Mouse (Mus musculus) cortical plate, adult 2 months (tissue): ENCODE data around the gene Vwa8. TPM values are rescaled to one million over a fixed set of nuclear protein-coding genes. Genes with fewer than 3 reads are reported as not detected.

Source experiments
- H3K27ac ChIP-seq: fragments of 200-500 bp; 2 replicates; pipeline ENCODE4 v1.5.1; 2012; ENCODE audit warnings: low read length, control low read depth, inconsistent platforms; ENCODE audit not compliant: insufficient read depth
- H3K4me1 ChIP-seq: fragments of 200-500 bp; 2 replicates; pipeline ENCODE4 v1.6.1; 2011; ENCODE audit warnings: low read length; ENCODE audit not compliant: control insufficient read depth, insufficient read depth
- H3K4me3 ChIP-seq: fragments of 200-500 bp; 2 replicates; pipeline ENCODE4 v1.5.1; 2011; ENCODE audit warnings: mild to moderate bottlenecking, low read length, control low read depth; ENCODE audit not compliant: insufficient read depth
- CTCF ChIP-seq: fragments of 200-500 bp; IDR thresholded peaks from 2 replicates; pipeline ENCODE4 v1.5.1; 2011; ENCODE audit warnings: mild to moderate bottlenecking, control low read depth, low read length; ENCODE audit not compliant: insufficient read depth; ENCODE audit errors: extremely low read depth
- POLR2A ChIP-seq: fragments of 200-500 bp; IDR thresholded peaks from 2 replicates; pipeline ENCODE4 v1.6.1; 2011; ENCODE audit warnings: mild to moderate bottlenecking, low read length, control low read depth; ENCODE audit not compliant: insufficient read depth; ENCODE audit errors: extremely low read depth
- polyA plus RNA-seq: library from polyadenylated mRNA; depleted of rRNA; stranded (reverse); fragments of >200 nt; gene quantifications from 2 replicates; pipeline ENCODE4 v1.2.3, GENCODE M21; 2012; rRNA removed

Gene Vwa8
- polyA plus RNA-seq, 1 experiment: 29.3 TPM

- H3K27ac ChIP-seq: no peak overlapping the region
- no peak overlapping the region for H3K4me3 ChIP-seq
- TF ChIP-seq POLR2A (no peak), CTCF (no peak)
- no peaks in the 10 kb centered on the region; the same call in 1 of the 2 replicates for H3K4me1 ChIP-seq
Measured at GRCm38 (mm10) chr14:79239402-79239801, 390.6 kb downstream of the Vwa8 start.

- Histone ChIP-seq H3K27ac (no peak overlapping the region), H3K4me1 (peaks cover 2% of the 10 kb centered on the region), H3K4me3 (no peak overlapping the region)
- no peak for TF ChIP-seq POLR2A
- TF ChIP-seq CTCF: no peak
Measured at GRCm38 (mm10) chr14:79241057-79241570, 392.3 kb downstream of the Vwa8 start.

DNA sequence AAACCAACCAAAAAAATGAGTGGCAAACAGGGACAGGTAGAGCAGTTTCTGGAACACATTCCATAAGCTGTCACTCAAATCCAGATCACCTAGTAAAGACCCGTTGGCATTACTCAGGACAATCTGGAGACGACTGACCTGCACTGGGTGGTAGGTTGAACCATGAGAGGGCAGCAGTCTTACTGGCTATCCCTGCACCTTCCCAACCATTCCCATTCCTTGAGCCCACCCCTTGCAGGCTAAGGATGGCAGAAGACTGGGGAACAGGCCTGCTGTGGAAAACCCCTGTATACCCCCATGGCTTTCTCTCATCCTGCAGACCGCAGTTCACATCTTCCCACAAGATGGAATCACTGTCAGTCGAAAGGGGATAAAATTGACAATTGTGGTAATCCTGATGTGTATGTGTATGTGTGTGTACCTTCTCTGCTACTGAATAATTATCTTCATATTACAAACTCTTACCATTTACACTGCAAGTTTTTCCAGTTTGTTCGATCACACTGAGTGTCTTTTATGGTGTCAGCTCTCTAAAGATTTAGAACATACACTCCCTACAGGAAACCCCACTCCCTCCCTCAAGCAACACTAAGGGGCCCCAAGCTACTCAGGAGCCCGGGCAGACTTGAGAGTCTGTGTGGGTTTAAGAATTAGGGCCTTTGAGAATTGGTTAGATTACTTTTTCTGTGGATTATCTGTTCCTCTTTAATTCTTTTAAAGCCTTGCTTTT, 393.0 kb downstream of the Vwa8 start:
- no peak overlapping the region for H3K4me3 ChIP-seq
- TF ChIP-seq POLR2A: no peak
- no peak for TF ChIP-seq CTCF

GRCm38 (mm10) chr14:79242386-79242720, 393.5 kb downstream of the Vwa8 start:
- TF ChIP-seq CTCF (no peak), POLR2A (no peak)
- no peak overlapping the region for H3K4me3 ChIP-seq
- peaks cover 2% of the 10 kb centered on the region for H3K4me1 ChIP-seq

More for the DNA sequence above, 393.0 kb downstream of the Vwa8 start:
- Histone ChIP-seq H3K4me1 (peaks cover 2% of the 10 kb centered on the region), H3K27ac (no peak overlapping the region)

DNA sequence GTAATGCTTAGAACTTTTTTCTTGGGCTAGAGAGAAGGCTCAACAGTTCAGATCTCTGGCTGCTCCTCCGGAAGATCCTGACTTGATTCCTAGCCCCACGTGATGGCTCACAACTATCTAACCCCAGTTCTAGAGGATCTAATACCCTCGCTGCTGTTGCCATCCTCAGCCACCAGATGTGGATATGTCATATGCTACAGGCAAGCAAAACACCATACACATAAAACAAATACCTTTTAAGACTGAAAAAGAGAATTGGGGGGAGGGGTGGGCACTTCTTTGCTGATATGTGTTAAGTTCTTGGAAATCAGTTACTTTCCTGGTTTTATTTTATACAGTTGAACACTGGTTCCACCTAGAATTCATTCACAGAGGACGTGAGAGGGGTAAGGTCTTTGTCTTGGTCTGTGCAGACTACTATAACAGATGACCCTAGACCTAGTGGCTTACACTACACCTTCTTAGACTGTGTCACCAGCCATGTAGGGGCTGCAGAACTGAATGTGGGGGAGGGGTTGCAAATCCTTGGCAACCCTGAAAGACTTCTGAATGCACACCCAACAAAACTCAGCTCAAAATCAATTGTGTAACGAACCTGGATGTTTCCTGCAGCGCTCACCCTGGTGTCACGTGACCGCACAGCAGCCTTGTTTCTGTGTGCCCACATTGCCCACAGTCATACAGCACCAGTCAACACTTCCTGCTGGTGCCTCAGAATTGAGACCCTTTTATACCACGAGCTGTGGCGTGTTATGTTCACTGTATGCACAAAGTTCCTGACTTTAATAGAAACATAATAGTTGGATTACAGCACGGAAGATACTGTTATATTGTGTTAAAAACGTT, 394.4 kb downstream of the Vwa8 start:
- Histone ChIP-seq H3K4me1 (peaks cover 2% of the 10 kb centered on the region), H3K4me3 (no peak overlapping the region), H3K27ac (no peak overlapping the region)
- TF ChIP-seq CTCF: no peak
- TF ChIP-seq POLR2A: no peak

More at GRCm38 (mm10) chr14:79242386-79242720, 393.5 kb downstream of the Vwa8 start:
- no peak overlapping the region for H3K27ac ChIP-seq

- no peak overlapping the region for H3K27ac ChIP-seq
- peaks cover 2% of the 10 kb centered on the region; the same call in 1 of the 2 replicates for H3K4me1 ChIP-seq
- no peak overlapping the region for H3K4me3 ChIP-seq
- TF ChIP-seq CTCF: no peak
- no peak for TF ChIP-seq POLR2A
Measured at GRCm38 (mm10) chr14:79244571-79244970, 395.7 kb downstream of the Vwa8 start.

GRCm38 (mm10) chr14:79251727-79252285, 403.0 kb downstream of the Vwa8 start:
- Histone ChIP-seq H3K4me1 (no peaks in the 10 kb centered on the region), H3K4me3 (no peak overlapping the region)
- TF ChIP-seq POLR2A (no peak), CTCF (no peak)

More at GRCm38 (mm10) chr14:79251727-79252285, 403.0 kb downstream of the Vwa8 start:
- no peak overlapping the region for H3K27ac ChIP-seq

Other genes starting within 250 kb of the Vwa8 start
- 18.4 and 20.3 TPM in 2 replicates for gene Dgkh, start 116.3 kb upstream of the Vwa8 start, polyA plus RNA-seq